Mouse (Mus musculus): ENCODE measurements at regions not wholly inside any gene's neighbourhood (a gene's known extent, or its start where the extent isn't known, plus 50 kb on each side); places are given as distances from the start of the nearest gene placed in this dataset.

DNA sequence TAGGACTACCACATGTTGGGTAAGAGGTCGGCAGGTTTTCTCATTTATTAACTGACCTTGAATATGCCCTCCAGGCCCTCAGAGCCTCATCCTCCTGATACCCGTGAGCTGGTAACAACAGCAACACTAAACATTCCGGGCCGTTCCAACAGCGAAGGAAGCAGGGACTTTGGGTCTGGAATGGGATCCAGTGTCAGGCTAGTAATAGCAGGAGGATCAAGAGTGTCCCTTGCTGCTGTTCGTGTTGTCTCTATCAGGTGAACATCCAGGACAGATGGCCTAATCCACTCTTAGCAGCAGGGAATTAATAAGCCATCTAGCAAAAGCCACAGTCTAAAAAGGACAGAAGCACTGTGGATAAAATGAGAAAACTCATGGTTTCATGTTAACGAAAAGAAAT lies 106.7 kb downstream of the Cpeb2 start:
- no peak for DNase-seq (ENCODE audit: low read depth, low spot score)

- no peak for DNase-seq (ENCODE audit: low read depth, low spot score)
Observed at GRCm38 (mm10) chr5:43341475-43341874, 108.5 kb downstream of the Cpeb2 start.

- DNase-seq (ENCODE audit: low read depth, low spot score): no peak
Observed at GRCm38 (mm10) chr5:43344441-43344840, 111.5 kb downstream of the Cpeb2 start.

DNA sequence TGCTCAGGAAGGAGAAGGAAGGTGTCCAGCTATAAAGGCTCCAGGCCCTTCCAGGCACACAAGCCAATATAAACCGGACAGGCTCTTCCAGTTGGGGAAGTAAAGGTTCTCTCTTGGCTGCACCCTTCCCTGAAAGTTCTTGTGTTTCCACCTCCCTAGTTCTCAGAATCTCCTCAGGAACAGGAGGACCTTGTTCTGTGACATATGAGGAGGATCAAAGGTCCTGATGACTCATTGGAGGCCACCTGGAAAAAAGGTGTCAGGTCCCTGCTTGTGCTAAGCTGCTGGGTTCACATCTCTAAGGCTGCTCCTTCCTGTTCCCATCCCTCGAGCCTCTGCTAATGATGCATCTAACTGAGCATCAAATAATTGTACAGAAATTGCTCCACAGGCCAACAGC lies 118.0 kb downstream of the Cpeb2 start:
- no peak for DNase-seq (ENCODE audit: low read depth, low spot score)

DNA sequence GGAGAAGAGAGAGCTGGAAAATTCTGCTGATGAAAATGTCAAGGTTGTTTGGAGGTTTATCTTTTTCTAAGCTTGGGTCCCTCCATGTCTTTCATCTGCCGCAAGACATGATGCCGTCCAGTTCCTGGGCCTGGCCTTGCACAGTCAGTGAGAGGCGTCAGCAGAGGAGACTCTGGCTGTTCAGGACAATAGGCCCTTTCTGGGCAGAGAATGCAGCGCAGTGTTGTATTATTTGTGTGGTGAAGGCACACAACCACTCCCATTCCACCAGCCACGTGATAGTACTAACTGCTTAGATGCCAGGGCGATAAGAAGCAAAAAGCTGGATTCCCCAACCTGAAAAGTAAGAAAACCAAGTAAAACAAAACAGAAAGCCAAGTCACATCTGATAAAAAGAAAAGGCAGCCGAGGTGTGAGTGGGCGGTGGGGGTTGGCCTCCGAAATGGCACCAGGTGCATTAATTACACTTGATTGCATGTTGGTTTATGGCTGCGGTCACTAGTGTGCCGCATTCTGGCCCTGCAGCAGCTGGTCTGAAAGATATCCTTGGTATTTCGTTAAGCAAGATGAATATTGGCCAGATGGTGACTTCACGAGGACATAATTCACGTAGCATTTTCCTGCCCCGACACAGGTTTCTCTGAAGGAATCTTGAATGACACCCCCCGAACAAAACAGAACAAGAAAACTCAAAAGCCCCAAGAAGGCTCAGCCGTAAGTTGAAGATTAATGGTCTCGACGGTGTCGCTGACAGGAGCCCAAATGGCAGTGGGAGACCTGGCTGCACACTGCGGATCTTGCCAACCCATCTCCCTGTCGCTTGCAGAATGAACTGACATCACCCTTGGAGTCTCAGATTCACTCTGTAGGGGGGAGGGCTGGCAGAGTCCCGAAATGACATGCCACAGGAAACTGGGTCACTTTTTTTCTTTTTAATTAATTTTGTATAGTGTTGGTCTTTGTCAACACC lies 120.3 kb downstream of the Cpeb2 start:
- DNase-seq (ENCODE audit: low read depth, low spot score): peak; percentile 3

DNA sequence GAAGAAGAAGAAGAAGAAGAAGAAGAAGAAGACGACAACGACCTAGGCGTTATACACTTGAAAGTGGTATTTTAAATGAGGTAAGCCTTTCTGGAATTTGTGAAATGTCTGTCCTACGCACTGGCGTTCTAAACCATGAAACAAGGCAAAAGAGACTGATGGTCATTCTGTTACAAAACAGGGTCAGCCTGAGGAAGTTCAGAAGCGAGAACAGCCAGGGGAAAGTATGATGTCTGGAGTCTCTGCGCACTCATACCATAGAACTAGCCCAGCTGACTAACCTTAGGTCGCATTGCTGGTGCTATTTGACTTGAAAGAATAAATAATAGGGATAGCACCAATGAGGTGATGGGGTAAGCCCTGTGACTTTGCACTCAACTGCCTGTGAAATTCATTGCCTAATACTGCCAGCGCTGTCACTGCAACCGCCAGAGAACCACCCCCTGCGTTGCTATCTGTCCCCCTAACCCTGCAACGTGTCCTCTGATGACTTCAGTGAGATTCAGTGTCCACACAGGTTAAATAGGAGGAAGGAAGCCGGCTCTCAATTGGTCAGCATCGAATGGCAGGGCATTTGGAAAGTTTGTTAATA lies 121.5 kb downstream of the Cpeb2 start:
- no peak for DNase-seq (ENCODE audit: low read depth, low spot score)

DNA sequence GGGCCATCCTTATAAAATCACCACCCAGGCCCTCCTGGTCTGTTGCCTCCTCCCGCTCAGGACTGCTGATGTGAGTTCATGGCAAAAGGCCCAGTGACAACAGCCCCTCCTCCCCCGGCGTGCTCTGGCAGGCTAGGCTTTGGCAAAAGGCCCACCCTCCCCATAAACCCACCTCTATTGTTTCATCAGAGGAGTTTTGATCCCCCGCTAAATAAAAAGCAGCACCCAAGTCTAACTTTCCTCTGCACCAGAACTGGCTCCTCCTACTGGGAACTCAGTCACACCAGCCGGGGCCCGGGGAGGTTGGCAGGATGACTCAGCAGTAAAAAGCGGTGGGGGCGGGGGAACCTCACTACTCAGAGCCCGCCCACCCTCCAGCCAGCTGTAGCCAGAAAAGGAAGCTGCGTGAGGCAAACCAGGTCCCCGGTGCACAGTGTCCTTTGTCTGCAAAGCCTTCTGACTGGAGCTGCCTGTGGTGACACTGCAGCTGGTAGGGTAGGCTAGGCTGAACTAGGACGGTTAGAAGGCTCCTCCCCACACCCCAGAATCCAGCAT lies 122.1 kb downstream of the Cpeb2 start:
- DNase-seq (ENCODE audit: low read depth, low spot score): peak; percentile 72

DNA sequence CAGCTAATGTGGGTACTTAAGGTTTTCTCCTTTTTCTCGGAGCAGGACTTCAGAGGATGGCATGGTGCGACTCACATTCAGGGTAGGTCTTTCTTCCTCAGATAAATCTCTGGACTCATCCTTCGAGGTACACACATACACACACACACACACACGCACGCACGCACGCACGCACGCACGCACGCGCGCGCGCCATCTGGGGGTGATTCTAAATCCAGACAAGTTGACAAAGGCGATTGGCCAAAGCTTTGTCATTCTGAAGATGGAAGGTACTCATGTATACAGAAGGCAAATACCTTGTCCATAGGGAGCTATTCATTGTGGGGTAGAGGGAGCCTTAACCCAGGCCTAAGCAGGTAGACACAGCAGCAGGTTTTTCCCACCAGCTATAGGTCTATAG lies 122.9 kb downstream of the Cpeb2 start:
- DNase-seq (ENCODE audit: low read depth, low spot score): peak; percentile 3

DNA sequence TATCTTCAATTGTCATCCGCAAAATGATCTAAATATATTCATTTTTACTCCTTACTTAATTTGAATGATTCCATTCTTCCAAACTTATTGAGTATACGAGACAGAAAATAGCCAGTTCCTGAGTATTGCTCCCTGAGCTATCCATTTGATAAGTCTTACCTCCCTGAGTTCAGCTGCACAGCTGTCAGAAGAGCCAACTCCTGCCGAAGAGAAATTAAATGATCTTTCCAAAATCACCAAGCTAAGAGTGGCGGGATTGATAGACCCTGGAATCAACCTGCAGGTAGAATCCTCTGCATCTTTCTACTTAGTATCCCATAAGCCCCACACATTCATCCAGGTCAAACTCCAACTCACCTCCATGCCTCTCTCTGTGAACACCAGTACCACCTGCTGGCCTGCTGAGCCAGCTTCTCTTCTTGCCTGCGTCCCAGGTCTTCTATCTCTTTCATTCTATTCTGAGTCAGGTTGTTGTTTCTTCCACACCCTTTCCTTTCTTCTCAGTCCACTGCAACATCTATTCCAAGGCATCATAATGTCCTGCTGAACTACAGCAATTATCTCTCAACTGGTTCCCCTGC lies 124.2 kb downstream of the Cpeb2 start:
- peak; percentile 2 for DNase-seq (ENCODE audit: low read depth, low spot score)

GRCm38 (mm10) chr5:43357901-43358300 lies 124.9 kb downstream of the Cpeb2 start:
- no peak for DNase-seq (ENCODE audit: low read depth, low spot score)

DNA sequence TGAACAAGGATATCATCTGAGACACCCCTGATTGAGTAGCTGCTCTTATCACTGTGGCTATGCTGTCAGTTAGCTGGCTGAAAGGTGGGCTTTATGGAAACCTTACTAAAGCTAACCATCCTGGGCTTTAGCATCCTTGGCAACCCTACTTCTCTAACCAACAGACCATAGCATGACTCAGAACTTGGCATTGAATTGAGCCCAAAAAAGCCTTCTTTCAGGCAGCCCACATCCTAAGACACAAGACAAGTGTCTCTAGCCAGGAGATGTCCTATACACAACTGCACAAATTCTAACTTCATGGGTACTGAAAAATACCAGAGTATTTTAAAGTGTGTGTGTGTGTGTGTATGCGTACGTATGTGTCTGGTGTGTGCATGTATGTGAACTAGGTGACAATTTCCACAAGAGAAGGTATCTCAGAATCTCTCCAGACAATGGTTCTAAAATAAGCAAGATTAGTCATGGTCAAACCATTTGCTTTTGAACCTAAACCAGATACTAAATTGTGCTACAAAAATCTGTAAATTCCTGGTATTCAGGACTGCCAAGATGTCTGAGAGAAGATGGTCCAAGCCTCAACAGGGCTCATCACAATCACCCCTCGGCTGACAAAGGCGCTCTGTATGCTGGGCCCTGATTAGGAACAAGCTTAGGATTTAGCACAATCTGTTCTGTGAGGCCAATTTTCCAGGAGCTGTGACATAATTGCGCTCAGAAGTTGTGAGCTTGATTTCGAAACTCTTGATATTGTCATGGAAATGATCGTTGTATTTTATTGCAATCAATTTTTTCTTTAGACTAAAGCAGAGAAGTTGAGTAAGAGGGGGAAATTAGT lies 126.2 kb downstream of the Cpeb2 start:
- DNase-seq (ENCODE audit: low read depth, low spot score): no peak

GRCm38 (mm10) chr5:43360298-43360697 lies 127.3 kb downstream of the Cpeb2 start:
- peak; percentile 42 for DNase-seq (ENCODE audit: low read depth, low spot score)

DNA sequence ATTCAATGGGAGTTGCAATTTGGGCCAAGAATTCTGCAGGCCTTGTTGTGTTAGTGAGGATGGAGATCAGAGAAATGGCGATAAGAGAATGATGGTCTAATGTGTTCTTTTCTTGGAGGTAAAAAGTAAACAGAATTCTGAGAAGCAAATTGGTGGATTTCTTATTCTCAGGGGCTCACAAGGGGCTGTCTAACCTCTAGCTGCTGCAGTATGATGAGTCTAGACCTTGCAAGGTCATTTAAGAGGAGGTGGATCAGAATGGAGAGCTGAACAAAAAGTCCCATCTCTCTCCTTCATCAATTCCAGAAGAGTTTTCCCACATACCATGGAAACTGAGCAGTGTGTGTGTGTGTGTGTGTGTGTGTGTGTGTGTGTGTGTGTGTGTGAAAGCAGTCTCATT lies 128.1 kb downstream of the Cpeb2 start:
- no peak for DNase-seq (ENCODE audit: low read depth, low spot score)

GRCm38 (mm10) chr5:43372385-43372784 lies 139.4 kb downstream of the Cpeb2 start:
- DNase-seq (ENCODE audit: low read depth, low spot score): no peak

DNA sequence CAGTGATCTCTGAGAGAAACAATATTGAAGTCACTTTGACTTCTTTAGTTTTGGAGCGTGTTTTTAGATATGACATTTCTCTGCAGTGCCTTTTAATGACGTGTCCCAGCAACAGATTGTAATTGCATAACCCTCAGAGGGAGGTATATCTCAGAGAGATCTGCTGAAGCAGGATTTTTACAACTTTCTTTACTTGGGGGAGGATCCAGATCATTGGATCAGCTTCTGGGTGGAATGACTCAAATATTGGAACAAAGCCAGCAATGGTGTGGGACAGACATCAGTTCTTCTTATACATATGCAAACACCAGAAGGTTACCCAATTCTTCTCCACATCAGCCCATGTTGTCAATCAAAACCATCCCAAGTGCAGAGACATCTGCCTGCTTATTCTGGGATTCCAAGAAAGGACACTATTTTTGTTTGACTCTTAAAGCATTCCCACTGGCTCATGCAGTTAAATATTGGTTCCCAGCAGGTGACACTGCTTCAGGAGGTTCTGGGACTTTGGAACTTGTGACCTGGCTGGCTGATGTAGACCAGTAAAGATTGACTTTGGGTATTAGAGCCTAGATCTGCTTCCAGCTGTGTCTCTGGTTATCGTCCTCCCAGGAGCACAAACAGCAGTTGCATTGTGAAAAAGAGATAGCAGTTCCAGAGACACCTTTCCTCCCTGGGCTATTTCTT lies 130.5 kb upstream of the C1qtnf7 start:
- DNase-seq (ENCODE audit: low read depth, low spot score): no peak

GRCm38 (mm10) chr5:43390997-43391396 lies 124.3 kb upstream of the C1qtnf7 start:
- DNase-seq (ENCODE audit: low read depth, low spot score): no peak

GRCm38 (mm10) chr5:43391412-43392029 lies 123.8 kb upstream of the C1qtnf7 start:
- peak; percentile 12 for DNase-seq (ENCODE audit: low read depth, low spot score)

GRCm38 (mm10) chr5:43392908-43393545 lies 122.3 kb upstream of the C1qtnf7 start:
- DNase-seq (ENCODE audit: low read depth, low spot score): no peak

DNA sequence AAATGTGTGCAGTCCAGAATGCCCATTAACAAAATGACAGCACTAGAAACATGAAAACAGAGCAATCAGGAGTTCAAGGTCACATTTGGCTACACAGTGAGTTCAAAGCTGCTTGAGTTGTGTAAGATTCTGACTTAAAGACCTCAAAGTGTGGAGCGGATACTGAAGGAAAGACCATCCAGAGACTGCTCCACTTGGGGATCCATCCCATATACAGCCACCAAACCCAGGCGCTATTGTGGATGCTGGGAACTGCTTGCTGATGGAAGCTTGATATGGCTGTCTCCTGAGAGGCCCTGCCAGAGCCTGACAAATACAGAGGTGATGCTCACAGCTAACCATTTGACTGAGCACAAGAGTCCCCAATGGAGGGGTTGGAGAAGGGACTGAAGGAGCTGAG lies 98.1 kb upstream of the C1qtnf7 start:
- no peak for DNase-seq (ENCODE audit: low read depth, low spot score)
